Mouse (Mus musculus): ENCODE data around the gene Smyd1. TPM values are rescaled to one million over a fixed set of nuclear protein-coding genes. Genes with fewer than 3 reads are reported as not detected.

The Smyd1 gene
- polyA plus RNA-seq, 1 experiment: 4.9 TPM

DNA sequence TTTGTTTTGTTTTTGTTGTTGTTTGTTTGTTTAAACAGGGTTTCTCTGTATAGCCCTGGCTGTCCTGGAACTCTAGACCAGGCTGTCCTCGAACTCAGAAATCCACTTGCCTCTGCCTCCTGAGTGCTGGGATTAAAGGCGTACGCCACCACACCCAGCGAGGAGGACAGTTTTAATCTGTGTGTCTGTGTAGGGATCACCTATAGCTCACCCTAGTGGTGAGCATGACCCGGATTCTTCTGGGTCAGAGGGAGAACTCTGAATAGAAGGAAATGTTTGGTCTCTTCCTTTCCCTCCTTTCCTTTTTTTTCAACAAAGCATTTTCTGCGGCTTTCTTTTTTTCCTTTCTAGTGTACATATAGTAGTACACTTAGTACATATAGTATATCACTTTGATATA lies 26.7 kb downstream of the Smyd1 start:
- H3K36me3 ChIP-seq (ENCODE audit: control insufficient read depth, insufficient read depth, low read length): no peaks in the 10 kb centered on the region
- no peak overlapping the region for H3K4me3 ChIP-seq (ENCODE audit: control insufficient read depth, low read depth, low read length)
- H3K4me1 ChIP-seq (ENCODE audit: control insufficient read depth, insufficient read depth, low read length): no peaks in the 10 kb centered on the region; the same call in 1 of the 2 replicates
- TF ChIP-seq CTCF (IDR thresholded peaks at IDR 0.05; ENCODE audit: control insufficient read depth, insufficient read depth, insufficient replicate concordance, low read depth, low read length): no peak
- TF ChIP-seq POLR2A (IDR thresholded peaks at IDR 0.05; ENCODE audit: control insufficient read depth, low read depth, low read length): no peak
- no peaks in the 10 kb centered on the region for H3K27me3 ChIP-seq (ENCODE audit: control insufficient read depth, insufficient read depth, low read length)
- H3K27ac ChIP-seq (ENCODE audit: control insufficient read depth, insufficient read depth, low read depth, low read length): no peak overlapping the region

- peak overlapping the region; percentile 28 for H3K4me3 ChIP-seq (ENCODE audit: control insufficient read depth, low read depth, low read length)
- H3K36me3 ChIP-seq (ENCODE audit: control insufficient read depth, insufficient read depth, low read length): no peaks in the 10 kb centered on the region
- H3K27ac ChIP-seq (ENCODE audit: control insufficient read depth, insufficient read depth, low read depth, low read length): no peak overlapping the region
- TF ChIP-seq CTCF (IDR thresholded peaks at IDR 0.05; ENCODE audit: control insufficient read depth, insufficient read depth, insufficient replicate concordance, low read depth, low read length) (no peak), POLR2A (IDR thresholded peaks at IDR 0.05; ENCODE audit: control insufficient read depth, low read depth, low read length) (no peak)
- no peaks in the 10 kb centered on the region for H3K27me3 ChIP-seq (ENCODE audit: control insufficient read depth, insufficient read depth, low read length)
- no peaks in the 10 kb centered on the region; the same call in 1 of the 2 replicates for H3K4me1 ChIP-seq (ENCODE audit: control insufficient read depth, insufficient read depth, low read length)
Observed at GRCm38 (mm10) chr6:71293509-71293908, 28.5 kb downstream of the Smyd1 start.

GRCm38 (mm10) chr6:71279418-71279817 lies 42.6 kb downstream of the Smyd1 start:
- TF ChIP-seq POLR2A (IDR thresholded peaks at IDR 0.05; ENCODE audit: control insufficient read depth, low read depth, low read length) (no peak), CTCF (IDR thresholded peaks at IDR 0.05; ENCODE audit: control insufficient read depth, insufficient read depth, insufficient replicate concordance, low read depth, low read length) (no peak)
- Histone ChIP-seq H3K27ac (ENCODE audit: control insufficient read depth, insufficient read depth, low read depth, low read length) (no peak overlapping the region), H3K4me1 (ENCODE audit: control insufficient read depth, insufficient read depth, low read length) (no peaks in the 10 kb centered on the region), H3K4me3 (ENCODE audit: control insufficient read depth, low read depth, low read length) (no peak overlapping the region), H3K36me3 (ENCODE audit: control insufficient read depth, insufficient read depth, low read length) (no peaks in the 10 kb centered on the region; the same call in 1 of the 2 replicates), H3K27me3 (ENCODE audit: control insufficient read depth, insufficient read depth, low read length) (no peaks in the 10 kb centered on the region)

DNA sequence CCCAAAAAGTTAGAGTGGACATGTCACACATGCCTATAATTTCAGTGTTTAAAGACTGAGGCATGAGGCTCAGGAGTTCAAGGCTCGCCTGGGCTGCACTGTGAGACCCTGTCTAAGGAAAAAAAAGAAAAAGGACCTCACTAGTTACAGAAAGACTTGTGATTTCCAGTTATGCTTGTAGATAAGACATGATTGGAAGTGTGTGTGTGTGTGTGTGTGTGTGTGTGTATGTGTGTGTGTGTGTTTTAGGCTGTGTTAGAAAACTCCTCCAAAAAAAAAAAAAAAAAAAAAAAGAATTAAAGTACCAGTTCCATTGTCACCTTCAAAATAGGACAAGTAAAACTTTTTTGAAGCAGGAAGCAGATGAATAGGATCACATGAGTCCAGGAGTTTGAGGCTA lies 47.4 kb downstream of the Smyd1 start:
- Histone ChIP-seq H3K27me3 (ENCODE audit: control insufficient read depth, insufficient read depth, low read length) (no peaks in the 10 kb centered on the region), H3K36me3 (ENCODE audit: control insufficient read depth, insufficient read depth, low read length) (no peaks in the 10 kb centered on the region), H3K4me1 (ENCODE audit: control insufficient read depth, insufficient read depth, low read length) (no peaks in the 10 kb centered on the region; the same call in 1 of the 2 replicates), H3K27ac (ENCODE audit: control insufficient read depth, insufficient read depth, low read depth, low read length) (no peak overlapping the region), H3K4me3 (ENCODE audit: control insufficient read depth, low read depth, low read length) (no peak overlapping the region)
- TF ChIP-seq CTCF (IDR thresholded peaks at IDR 0.05; ENCODE audit: control insufficient read depth, insufficient read depth, insufficient replicate concordance, low read depth, low read length) (no peak), POLR2A (IDR thresholded peaks at IDR 0.05; ENCODE audit: control insufficient read depth, low read depth, low read length) (no peak)

DNA sequence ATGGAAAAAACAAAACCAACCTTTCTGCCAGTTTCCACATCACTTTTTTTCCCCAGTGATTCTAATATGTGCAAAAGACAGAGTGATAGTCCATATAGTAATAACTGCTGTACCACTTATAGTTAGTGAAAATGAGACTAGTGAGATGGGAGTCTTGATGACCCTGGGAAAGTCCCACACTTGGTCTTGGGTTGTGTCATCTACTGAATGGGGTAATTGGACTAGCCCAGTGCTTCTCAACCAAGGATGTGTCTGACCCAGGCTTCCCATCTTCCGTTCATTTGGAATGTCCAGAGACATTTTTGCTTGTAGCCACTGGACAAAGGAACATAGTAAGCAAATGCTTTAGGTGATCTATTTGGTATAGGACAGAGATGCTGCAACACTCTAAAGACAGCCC lies 48.3 kb downstream of the Smyd1 start:
- no peaks in the 10 kb centered on the region; the same call in 1 of the 2 replicates for H3K4me1 ChIP-seq (ENCODE audit: control insufficient read depth, insufficient read depth, low read length)
- no peaks in the 10 kb centered on the region for H3K36me3 ChIP-seq (ENCODE audit: control insufficient read depth, insufficient read depth, low read length)
- H3K27ac ChIP-seq (ENCODE audit: control insufficient read depth, insufficient read depth, low read depth, low read length): no peak overlapping the region
- no peak for TF ChIP-seq CTCF (IDR thresholded peaks at IDR 0.05; ENCODE audit: control insufficient read depth, insufficient read depth, insufficient replicate concordance, low read depth, low read length)
- TF ChIP-seq POLR2A (IDR thresholded peaks at IDR 0.05; ENCODE audit: control insufficient read depth, low read depth, low read length): no peak
- H3K27me3 ChIP-seq (ENCODE audit: control insufficient read depth, insufficient read depth, low read length): no peaks in the 10 kb centered on the region
- no peak overlapping the region for H3K4me3 ChIP-seq (ENCODE audit: control insufficient read depth, low read depth, low read length)

- TF ChIP-seq CTCF (IDR thresholded peaks at IDR 0.05; ENCODE audit: control insufficient read depth, insufficient read depth, insufficient replicate concordance, low read depth, low read length) (no peak), POLR2A (IDR thresholded peaks at IDR 0.05; ENCODE audit: control insufficient read depth, low read depth, low read length) (no peak)
- Histone ChIP-seq H3K27ac (ENCODE audit: control insufficient read depth, insufficient read depth, low read depth, low read length) (peak overlapping the region; percentile 93), H3K4me3 (ENCODE audit: control insufficient read depth, low read depth, low read length) (peak overlapping the region; percentile 96), H3K36me3 (ENCODE audit: control insufficient read depth, insufficient read depth, low read length) (no peaks in the 10 kb centered on the region), H3K4me1 (ENCODE audit: control insufficient read depth, insufficient read depth, low read length) (no peaks in the 10 kb centered on the region; the same call in 1 of the 2 replicates), H3K27me3 (ENCODE audit: control insufficient read depth, insufficient read depth, low read length) (no peaks in the 10 kb centered on the region)
Observed at GRCm38 (mm10) chr6:71272316-71272741, 49.7 kb downstream of the Smyd1 start.

DNA sequence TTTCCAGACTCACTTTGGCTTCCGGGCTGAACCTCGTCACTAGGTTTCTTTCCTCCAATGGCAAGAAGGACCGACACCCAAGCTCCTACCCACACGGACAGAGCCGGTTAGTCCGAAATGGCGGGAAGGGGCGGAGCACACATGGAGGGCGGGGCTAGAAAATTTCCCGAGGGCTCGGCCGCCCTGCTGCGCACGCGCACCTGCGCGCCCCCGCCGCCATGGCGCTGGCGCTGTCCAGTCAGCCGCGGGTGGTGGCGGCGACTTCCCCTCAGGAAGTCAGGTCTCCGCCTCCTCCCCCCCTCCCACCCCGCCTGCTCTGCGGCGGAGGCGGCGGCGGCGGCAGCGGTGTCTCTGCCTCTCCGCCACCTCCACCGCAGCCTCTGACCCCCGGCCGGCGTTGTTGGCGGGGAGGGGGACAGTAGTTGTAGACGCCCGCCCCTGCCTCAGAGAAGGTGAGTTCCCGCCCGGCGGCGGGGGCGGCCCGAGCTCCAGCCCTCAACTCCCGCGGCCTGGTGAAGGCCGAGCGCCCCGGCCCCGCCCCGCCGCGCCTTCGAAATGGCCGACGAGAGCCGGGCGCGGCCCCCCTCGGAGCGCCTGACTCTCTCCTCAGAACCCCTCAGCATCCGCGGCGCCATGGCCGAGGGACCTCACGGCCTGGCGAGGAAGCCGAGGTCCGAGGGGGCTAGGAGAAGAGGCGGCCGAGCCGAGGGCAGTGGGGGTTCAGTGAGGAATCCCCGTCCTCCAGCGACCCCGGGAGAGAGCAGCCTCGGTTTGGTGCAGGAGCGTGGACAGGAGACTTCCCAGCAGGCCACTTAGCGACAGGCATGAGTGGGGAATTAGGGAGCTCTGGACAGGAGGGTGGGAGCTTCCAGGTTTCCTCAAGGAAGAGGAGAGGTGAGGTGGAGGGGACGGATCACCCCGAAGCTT lies 50.4 kb downstream of the Smyd1 start, which contains the start of gene Krcc1:
TSS of gene Krcc1 (plus strand) at position 289 of the 927 bp plus-strand sequence.
- H3K27me3 ChIP-seq (ENCODE audit: control insufficient read depth, insufficient read depth, low read length): no peaks in the 10 kb centered on the region
- no peak for TF ChIP-seq CTCF (IDR thresholded peaks at IDR 0.05; ENCODE audit: control insufficient read depth, insufficient read depth, insufficient replicate concordance, low read depth, low read length)
- peak; percentile 88 for TF ChIP-seq POLR2A (IDR thresholded peaks at IDR 0.05; ENCODE audit: control insufficient read depth, low read depth, low read length)
- H3K4me3 ChIP-seq (ENCODE audit: control insufficient read depth, low read depth, low read length): peak within 1 kb of the TSS; percentile 96
- H3K27ac ChIP-seq (ENCODE audit: control insufficient read depth, insufficient read depth, low read depth, low read length): peak within 1 kb of the TSS; percentile 95
- no peaks in the 10 kb centered on the region for H3K36me3 ChIP-seq (ENCODE audit: control insufficient read depth, insufficient read depth, low read length)
- H3K4me1 ChIP-seq (ENCODE audit: control insufficient read depth, insufficient read depth, low read length): no peaks in the 10 kb centered on the region; the same call in 1 of the 2 replicates
